Mouse (Mus musculus): Measurements from ENCODE around the gene Aanat. TPM values are rescaled to one million over a fixed set of nuclear protein-coding genes. Genes with fewer than 3 reads are reported as not detected.

Gene Aanat
- polyA plus RNA-seq, 1 experiment from 2014 or later: not detected

DNA sequence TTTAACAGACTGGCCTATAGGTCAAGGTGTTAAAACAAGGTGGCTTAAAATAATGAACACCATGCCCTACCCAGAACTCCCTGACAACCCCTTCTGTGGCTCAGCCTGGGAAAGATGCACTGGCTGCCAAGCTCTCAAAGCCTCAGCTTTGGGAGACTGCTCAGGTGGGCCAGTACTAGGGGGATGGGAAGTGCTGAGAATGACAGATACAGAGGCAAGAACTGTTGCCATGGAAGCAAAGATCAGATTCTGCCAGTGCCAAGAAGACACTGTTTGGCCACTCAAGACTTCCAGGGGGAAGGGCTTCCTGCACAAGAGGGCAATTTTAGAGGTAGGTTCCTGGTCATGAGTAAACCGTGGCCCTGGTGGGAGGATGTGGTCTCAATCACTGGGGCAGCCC, 30.7 kb upstream of the Aanat start:
- WGBS: 79% methylated on average over 1 of the region's 1 CpGs
- H3K36me3 ChIP-seq: peaks cover 10% of the 10 kb centered on the region; the same call in 1 of the 2 replicates
- no peak overlapping the region for H3K4me3 ChIP-seq
- H3K9me3 ChIP-seq: no peaks in the 10 kb centered on the region
- peaks cover 62% of the 10 kb centered on the region for H3K4me1 ChIP-seq (replicated peaks)
- DNase-seq (ENCODE audit: low spot score): no peak
- H3K27me3 ChIP-seq (ENCODE audit: insufficient read depth, poor library complexity, severe bottlenecking): no peaks in the 10 kb centered on the region
- H3K27ac ChIP-seq: no peak overlapping the region

DNA sequence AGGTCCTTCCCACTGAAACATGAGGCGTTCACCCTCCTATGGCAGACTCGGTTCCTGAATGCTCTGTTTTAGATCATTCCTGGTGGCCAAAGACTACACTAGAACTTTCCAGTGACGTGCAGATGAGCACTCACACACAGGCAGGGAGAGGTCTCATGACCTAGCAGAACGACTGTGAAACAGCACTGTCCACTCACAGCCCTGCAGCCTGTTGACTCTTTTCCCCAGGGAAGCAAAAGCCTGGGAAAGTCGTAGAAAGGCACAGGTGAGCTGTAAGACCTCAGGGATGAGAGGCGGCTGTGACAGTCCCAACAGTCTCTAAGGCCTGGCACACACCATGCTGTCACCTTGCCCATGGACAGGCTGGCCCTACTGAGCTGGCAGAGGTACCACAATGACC, 29.9 kb upstream of the Aanat start:
- WGBS: 70% methylated on average over 6 of the region's 6 CpGs
- Histone ChIP-seq H3K27me3 (ENCODE audit: insufficient read depth, poor library complexity, severe bottlenecking) (no peaks in the 10 kb centered on the region), H3K4me1 (replicated peaks) (peaks cover 55% of the 10 kb centered on the region), H3K9me3 (no peaks in the 10 kb centered on the region), H3K4me3 (no peak overlapping the region), H3K27ac (no peak overlapping the region), H3K36me3 (peaks cover 10% of the 10 kb centered on the region; the same call in 1 of the 2 replicates)
- DNase-seq (ENCODE audit: low spot score): no peak

DNA sequence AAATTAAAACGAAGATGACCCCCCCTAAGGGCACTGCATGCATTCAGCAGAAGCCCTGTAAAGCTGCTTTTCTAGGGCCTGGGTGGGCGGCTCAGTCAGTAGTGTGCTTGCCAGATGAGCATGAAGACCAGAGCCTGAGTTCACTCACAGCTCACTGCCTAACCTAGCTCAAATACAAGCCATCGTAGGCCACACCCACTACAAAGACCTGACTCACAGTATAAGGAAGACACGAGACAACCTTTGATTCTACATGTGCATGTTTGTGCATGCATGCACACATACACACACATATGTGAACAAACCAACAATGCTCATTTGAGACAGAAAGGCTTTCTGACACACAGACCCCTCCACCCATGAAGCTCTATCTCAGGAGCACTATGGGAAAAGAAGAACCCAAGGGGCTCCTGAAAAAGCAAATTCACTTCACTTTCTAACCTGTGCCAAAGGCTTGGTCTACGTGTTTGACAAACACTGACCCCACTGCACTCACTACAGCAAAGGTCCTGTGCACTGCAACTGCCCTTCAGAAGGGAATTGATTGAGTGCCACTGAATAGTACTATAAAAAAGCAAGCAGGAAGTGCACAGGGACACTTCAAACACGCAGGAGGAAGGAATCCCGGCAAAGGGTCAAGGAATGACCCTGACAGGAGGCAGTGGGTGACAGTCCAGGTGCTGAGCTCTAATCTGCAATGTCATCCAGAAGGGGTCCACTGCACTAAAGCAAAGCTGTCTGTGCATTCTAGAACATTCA, 20.8 kb upstream of the Aanat start:
- Histone ChIP-seq H3K4me1 (replicated peaks) (peaks cover 16% of the 10 kb centered on the region), H3K27ac (no peak overlapping the region), H3K4me3 (no peak overlapping the region), H3K9me3 (no peaks in the 10 kb centered on the region), H3K36me3 (peaks cover 7% of the 10 kb centered on the region), H3K27me3 (ENCODE audit: insufficient read depth, poor library complexity, severe bottlenecking) (no peaks in the 10 kb centered on the region)
- WGBS: 80% methylated on average over 7 of the region's 7 CpGs
- DNase-seq (ENCODE audit: low spot score): no peak

DNA sequence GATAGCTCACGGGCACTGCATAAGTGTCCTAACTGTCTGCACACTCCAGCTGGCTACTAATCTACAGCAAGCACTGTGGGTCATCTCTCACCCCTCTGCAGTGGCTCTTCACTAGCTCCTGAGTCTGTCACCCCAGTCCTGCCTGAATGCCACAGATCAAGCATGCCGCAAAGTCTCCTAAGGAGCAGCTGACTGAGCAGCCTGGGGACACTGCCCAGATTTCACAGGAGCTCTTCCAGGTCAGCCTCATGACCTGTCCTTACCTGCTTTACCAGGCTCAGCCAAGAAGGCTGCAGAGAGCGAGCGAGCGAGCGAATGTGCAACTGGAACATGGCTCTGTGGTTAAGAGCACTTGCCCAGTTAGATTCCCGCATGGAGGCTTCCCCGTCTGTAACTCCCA, 18.7 kb upstream of the Aanat start:
- no peaks in the 10 kb centered on the region for H3K27me3 ChIP-seq (ENCODE audit: insufficient read depth, poor library complexity, severe bottlenecking)
- no peak overlapping the region for H3K4me3 ChIP-seq
- no peak for DNase-seq (ENCODE audit: low spot score)
- H3K27ac ChIP-seq: no peak overlapping the region
- H3K9me3 ChIP-seq: no peaks in the 10 kb centered on the region
- H3K36me3 ChIP-seq: peaks cover 7% of the 10 kb centered on the region
- 88% methylated on average over 8 of the region's 8 CpGs for WGBS
- peaks cover 33% of the 10 kb centered on the region for H3K4me1 ChIP-seq (replicated peaks)

DNA sequence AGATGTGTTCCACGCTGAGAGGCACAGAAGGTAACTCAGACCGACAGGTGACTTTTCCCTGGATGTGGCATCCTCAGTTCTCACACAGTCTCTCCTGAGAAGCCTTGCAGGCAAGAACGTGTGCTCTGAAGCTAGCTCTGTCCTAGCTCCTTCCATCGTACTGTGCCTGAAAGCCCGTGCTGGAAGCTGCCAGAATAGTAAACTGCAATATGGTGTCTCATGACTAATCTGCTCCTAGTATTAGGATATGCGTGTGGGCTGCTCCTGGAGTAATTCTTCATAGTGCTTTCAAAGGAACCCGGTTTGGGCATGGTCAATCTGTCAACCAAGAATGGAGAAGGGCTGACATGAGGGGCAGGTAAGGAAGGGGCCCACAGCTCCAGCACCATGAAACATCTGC, 15.4 kb upstream of the Aanat start:
- H3K9me3 ChIP-seq: no peaks in the 10 kb centered on the region
- no peaks in the 10 kb centered on the region for H3K27me3 ChIP-seq (ENCODE audit: insufficient read depth, poor library complexity, severe bottlenecking)
- WGBS: 92% methylated on average over 7 of the region's 7 CpGs

DNA sequence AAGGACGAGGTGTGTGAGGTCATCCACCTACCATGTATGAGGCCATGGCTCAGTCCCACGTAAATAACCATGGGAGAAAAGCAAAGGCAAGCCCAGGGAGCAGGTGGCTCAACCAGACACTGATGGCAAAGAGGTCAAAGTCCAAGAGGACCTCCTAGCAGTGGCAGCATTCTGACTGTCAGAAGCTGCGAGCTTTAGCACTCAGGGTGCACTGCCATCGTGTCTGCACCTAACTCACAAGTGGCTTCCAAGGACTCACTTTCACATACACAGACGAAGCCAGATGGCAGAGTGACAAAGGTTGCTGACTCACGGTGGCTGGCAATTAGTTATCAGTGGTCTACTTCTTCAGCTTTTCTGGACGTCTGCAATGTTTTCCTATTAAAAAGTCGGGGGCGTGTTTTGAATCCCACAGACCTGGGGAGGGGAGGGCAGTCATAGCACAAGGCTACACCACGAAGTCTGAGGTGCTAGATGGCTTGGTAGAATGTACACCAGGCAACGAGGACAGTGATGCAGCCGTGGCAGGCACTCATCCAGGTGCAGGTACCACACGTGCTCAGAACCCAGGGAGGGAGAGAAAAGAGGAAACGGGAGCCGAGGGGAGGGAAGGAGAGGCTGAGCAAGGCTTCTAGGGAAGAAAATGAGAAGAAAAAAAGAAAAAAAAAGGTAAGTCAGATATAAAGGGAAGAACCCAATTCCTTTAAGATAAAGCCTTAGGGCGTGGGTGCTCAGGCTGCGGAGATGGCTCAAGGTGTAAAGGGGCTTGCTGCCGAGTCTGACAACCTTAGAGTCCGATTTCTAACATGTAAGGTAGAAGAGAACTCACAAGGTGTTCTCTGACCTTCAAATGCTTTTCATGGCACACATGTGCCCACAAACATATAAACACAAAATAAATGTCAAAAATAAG, 14.2 kb upstream of the Aanat start:
- no peaks in the 10 kb centered on the region for H3K36me3 ChIP-seq
- WGBS: 88% methylated on average over 19 of the region's 19 CpGs
- H3K27ac ChIP-seq: no peak overlapping the region; the same call in 1 of the 2 replicates
- H3K27me3 ChIP-seq (ENCODE audit: insufficient read depth, poor library complexity, severe bottlenecking): no peaks in the 10 kb centered on the region
- H3K4me3 ChIP-seq: no peak overlapping the region
- no peaks in the 10 kb centered on the region for H3K9me3 ChIP-seq
- peaks cover 69% of the 10 kb centered on the region for H3K4me1 ChIP-seq (replicated peaks)
- no peak for DNase-seq (ENCODE audit: low spot score)

More for the DNA sequence above, 15.4 kb upstream of the Aanat start:
- no peak overlapping the region for H3K27ac ChIP-seq
- no peak for DNase-seq (ENCODE audit: low spot score)
- H3K4me3 ChIP-seq: no peak overlapping the region
- H3K4me1 ChIP-seq (replicated peaks): peaks cover 59% of the 10 kb centered on the region
- H3K36me3 ChIP-seq: no peaks in the 10 kb centered on the region

DNA sequence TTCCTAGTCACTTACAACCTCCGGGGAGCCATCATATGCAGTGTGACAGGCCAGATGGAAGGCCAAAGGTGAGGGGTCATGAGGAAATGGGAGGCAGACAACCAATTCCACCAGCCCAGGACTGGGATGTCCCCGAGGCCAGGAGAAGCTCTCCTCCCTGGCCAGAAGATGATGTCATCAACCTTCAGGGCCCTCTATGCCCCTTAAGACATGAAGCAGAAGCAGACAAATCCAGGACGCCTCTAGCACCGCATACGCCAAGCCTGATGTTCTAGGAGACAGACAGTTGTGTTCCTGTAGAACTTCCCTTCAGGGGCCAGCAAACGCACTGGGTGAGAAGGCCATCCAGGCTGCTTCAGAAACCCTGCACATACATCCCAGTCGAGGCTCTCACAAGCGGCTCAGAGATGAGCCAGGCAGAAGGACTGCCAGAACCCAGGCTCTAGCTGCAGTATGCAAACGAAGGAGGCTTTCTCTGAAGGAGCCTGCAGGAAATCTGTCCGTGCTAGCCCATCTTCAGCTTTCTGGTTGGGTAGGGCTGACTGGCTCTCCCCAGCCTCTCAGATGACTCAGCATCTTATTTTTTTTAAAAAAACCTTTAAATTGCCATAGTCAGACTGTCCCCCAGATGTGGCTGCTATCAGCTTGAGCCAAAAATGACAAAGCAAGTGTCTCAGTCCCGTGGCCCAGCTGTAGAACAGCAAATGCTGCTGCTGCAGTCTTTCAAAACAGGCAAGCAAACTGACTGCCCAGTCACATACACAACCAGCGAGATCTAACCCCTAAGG, 13.3 kb upstream of the Aanat start:
- Histone ChIP-seq H3K9me3 (no peaks in the 10 kb centered on the region), H3K27ac (peak overlapping the region; percentile 56), H3K36me3 (no peaks in the 10 kb centered on the region), H3K4me3 (no peak overlapping the region; the same call in 1 of the 2 replicates), H3K27me3 (ENCODE audit: insufficient read depth, poor library complexity, severe bottlenecking) (no peaks in the 10 kb centered on the region), H3K4me1 (replicated peaks) (peaks cover 72% of the 10 kb centered on the region)
- 54% methylated on average over 12 of the region's 12 CpGs for WGBS
- no peak for DNase-seq (ENCODE audit: low spot score)

DNA sequence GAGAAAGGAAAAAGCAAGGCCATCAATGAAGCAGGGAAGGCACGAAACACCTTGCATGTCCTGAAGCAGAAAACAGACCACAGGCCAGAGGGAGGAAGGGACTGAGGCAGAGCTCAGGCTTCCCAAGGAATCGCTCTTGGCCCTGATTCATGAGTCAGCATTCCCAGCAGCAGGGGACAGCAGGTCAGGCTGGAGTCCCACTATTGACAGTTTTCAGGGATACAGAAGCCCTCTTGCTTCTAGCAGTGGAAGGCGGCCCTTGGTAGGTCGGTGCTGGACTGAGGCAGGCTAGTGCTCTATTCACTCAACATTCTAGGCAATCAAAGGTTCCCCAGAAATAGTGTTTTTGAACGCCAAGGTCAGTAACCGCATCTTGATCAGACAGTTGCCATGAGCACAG, 11.7 kb upstream of the Aanat start:
- no peak overlapping the region for H3K27ac ChIP-seq
- H3K4me3 ChIP-seq: no peak overlapping the region

DNA sequence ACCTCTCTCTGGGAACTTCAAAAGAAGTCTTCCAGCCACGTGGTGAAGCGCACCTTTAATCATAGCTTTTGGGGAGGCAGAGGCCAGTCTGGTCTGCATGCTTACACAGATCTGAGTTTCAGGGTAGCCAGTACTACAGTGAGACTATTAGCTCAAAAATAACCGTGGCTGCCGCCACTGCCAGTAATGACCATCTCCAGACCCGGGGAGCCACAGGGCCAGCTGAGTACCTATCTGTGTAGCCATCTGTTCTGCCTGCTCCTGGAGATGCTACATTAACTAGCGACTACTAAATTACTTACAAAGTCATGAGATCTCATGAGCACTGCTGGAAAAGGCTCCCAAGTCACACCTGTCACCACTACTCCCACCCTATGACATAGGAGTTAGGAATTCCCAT, 11.2 kb upstream of the Aanat start:
- no peak overlapping the region for H3K4me3 ChIP-seq
- H3K4me1 ChIP-seq (replicated peaks): peaks cover 87% of the 10 kb centered on the region
- peaks cover 5% of the 10 kb centered on the region; the same call in 1 of the 2 replicates for H3K36me3 ChIP-seq
- WGBS: 73% methylated on average over 6 of the region's 6 CpGs
- H3K27me3 ChIP-seq (ENCODE audit: insufficient read depth, poor library complexity, severe bottlenecking): no peaks in the 10 kb centered on the region
- H3K9me3 ChIP-seq: no peaks in the 10 kb centered on the region
- DNase-seq (ENCODE audit: low spot score): no peak
- H3K27ac ChIP-seq: no peak overlapping the region

More for the DNA sequence above, 11.7 kb upstream of the Aanat start:
- Histone ChIP-seq H3K27me3 (ENCODE audit: insufficient read depth, poor library complexity, severe bottlenecking) (no peaks in the 10 kb centered on the region), H3K4me1 (replicated peaks) (peaks cover 82% of the 10 kb centered on the region), H3K9me3 (no peaks in the 10 kb centered on the region), H3K36me3 (peaks cover 4% of the 10 kb centered on the region; the same call in 1 of the 2 replicates)
- DNase-seq (ENCODE audit: low spot score): no peak
- 67% methylated on average over 6 of the region's 6 CpGs for WGBS

DNA sequence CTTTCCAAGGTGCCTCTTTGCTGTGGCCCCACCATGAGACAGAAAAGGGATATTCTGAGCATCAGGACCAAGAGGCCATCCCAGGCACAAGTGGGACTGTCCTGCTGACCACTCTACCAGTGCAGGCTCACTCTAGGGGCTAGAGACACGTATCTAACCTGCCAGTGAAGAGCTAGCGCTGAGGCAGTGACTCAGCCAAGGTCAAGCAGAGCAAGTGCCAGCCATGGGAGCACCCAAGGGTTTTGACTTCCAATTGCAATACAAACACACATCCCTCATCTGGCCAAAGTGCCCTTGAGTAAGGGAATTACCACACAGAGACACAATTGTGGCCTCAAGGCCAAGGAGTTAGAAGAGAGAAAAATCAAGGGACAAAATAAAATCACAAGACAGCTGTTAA, 10.8 kb upstream of the Aanat start:
- 85% methylated on average over 2 of the region's 2 CpGs for WGBS
- Histone ChIP-seq H3K4me1 (replicated peaks) (peaks cover 91% of the 10 kb centered on the region), H3K36me3 (peaks cover 5% of the 10 kb centered on the region; the same call in 1 of the 2 replicates), H3K9me3 (no peaks in the 10 kb centered on the region), H3K4me3 (no peak overlapping the region), H3K27me3 (ENCODE audit: insufficient read depth, poor library complexity, severe bottlenecking) (no peaks in the 10 kb centered on the region), H3K27ac (no peak overlapping the region)
- DNase-seq (ENCODE audit: low spot score): no peak

DNA sequence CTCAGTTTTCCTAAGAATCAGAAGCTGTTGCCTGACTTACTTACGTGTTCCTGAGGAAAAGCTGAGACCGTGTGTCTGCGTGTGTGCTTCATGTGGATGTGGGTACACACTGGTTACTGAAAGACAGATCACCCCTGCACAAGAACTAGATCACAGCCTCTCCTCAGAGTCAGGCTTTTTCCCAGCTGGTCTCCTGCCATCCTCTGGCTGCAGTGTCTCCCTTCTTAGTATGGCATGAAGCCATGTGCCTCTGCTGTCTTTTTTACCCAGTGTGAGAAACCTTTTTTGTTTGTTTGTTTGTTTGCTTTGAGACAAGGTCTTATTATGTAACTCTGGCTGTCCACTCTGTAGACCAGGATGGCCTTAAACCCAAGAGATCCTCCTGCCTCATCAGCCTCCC, 7.0 kb upstream of the Aanat start:
- 94% methylated on average over 3 of the region's 3 CpGs for WGBS
- no peak for DNase-seq (ENCODE audit: low spot score)
- Histone ChIP-seq H3K27me3 (ENCODE audit: insufficient read depth, poor library complexity, severe bottlenecking) (no peaks in the 10 kb centered on the region; the same call in 1 of the 2 replicates), H3K4me1 (replicated peaks) (peaks cover 63% of the 10 kb centered on the region), H3K27ac (no peak overlapping the region), H3K9me3 (no peaks in the 10 kb centered on the region), H3K36me3 (peaks cover 5% of the 10 kb centered on the region; the same call in 1 of the 2 replicates), H3K4me3 (no peak overlapping the region)

DNA sequence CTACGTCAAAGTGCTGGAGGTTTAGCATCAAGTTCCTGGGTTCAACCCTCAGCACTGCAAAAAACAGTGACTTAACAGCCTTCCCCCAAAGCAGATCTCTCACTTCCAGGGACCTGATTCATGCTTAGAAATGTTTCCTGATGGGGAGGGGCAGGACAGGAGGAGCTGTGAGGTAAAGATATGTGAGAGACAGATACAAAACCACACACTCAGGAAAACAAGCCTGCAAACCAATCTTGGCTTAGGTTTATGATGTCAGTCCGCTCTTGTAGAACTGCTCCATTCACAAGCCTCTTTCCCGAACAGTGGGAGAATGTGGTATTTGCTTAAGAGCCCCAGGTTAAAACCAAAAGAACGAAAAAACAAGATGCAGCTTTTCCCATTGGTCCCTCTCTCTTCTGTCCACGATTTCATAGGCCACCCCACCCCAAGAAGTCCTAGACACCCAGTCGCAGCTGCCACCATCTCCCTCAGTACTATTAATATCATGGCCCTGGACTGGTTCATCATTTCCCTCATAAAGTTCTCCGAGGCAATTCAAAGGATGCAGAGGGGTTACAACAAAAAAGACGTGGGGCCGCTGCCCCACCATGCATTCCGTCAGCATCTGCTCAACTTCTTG, 6.1 kb upstream of the Aanat start:
- H3K4me1 ChIP-seq (replicated peaks): peaks cover 54% of the 10 kb centered on the region
- peak overlapping the region; percentile 97 for H3K4me3 ChIP-seq
- no peaks in the 10 kb centered on the region for H3K9me3 ChIP-seq
- DNase-seq (ENCODE audit: low spot score): no peak
- no peaks in the 10 kb centered on the region; the same call in 1 of the 2 replicates for H3K27me3 ChIP-seq (ENCODE audit: insufficient read depth, poor library complexity, severe bottlenecking)
- peak overlapping the region; percentile 95 for H3K27ac ChIP-seq
- H3K36me3 ChIP-seq: peaks cover 5% of the 10 kb centered on the region; the same call in 1 of the 2 replicates
- 28% methylated on average over 10 of the region's 10 CpGs for WGBS
